Mouse (Mus musculus): ENCODE measurements around the gene Irf2bp1.

- TF ChIP-seq CTCF (IDR thresholded peaks at IDR 0.05; ENCODE audit: extremely low read depth, insufficient read depth, low read length) (no peak), POLR2A (IDR thresholded peaks at IDR 0.05; ENCODE audit: extremely low read depth, insufficient read depth, low read length) (no peak)
Measured at GRCm38 (mm10) chr7:19014452-19014851, 10.6 kb downstream of the Irf2bp1 start.
